Mouse (Mus musculus) neural tube, embryonic 11.5 days (tissue): ENCODE data around the gene Arfgef2. TPM values are rescaled to one million over a fixed set of nuclear protein-coding genes. Genes with fewer than 3 reads are reported as not detected.

Source experiments
- ATAC-seq: fragments of 200-750 bp; cut with Nextera tagmentation; 2 replicates; pipeline ENCODE4 v1.8.0; 2017; ENCODE audit warnings: moderate number of reproducible peaks, mild to moderate bottlenecking, moderate TSS enrichment, moderate library complexity; ENCODE audit not compliant: insufficient read depth, low FRiP score, low TSS enrichment
- DNase-seq: peaks from one replicate; pipeline ENCODE4 v3.0.0-alpha.2; 2015; ENCODE audit warnings: low spot score
- H3K27ac ChIP-seq: fragments of 300-500 bp; sonication (generic); 2 replicates; pipeline ENCODE4 v1.5.1; 2014; ENCODE audit warnings: low read depth, mild to moderate bottlenecking, low read length
- H3K27me3 ChIP-seq: fragments of 300-500 bp; sonication (generic); 2 replicates; pipeline ENCODE4 v1.6.1; 2014; ENCODE audit warnings: mild to moderate bottlenecking, low read length, mixed read lengths; ENCODE audit not compliant: control insufficient read depth, insufficient read depth
- H3K36me3 ChIP-seq: fragments of 300-500 bp; sonication (generic); 2 replicates; pipeline ENCODE4 v1.6.1; 2014; ENCODE audit warnings: mild to moderate bottlenecking, low read length, moderate library complexity, mixed read lengths; ENCODE audit not compliant: control insufficient read depth, insufficient read depth
- H3K4me1 ChIP-seq: fragments of 300-500 bp; sonication (generic); 2 replicates; pipeline ENCODE4 v1.6.1; 2014; ENCODE audit warnings: low read length, mixed read lengths; ENCODE audit not compliant: control insufficient read depth, insufficient read depth
- H3K4me2 ChIP-seq: fragments of 300-500 bp; sonication (generic); 2 replicates; pipeline ENCODE4 v1.6.1; 2014; ENCODE audit warnings: low read depth, mild to moderate bottlenecking, moderate library complexity
- H3K4me3 ChIP-seq: fragments of 300-500 bp; sonication (generic); 2 replicates; pipeline ENCODE4 v1.5.1; 2014; ENCODE audit warnings: low read depth, low read length
- H3K9ac ChIP-seq: fragments of 300-500 bp; sonication (generic); 2 replicates; pipeline ENCODE4 v1.6.1; 2014; ENCODE audit warnings: mild to moderate bottlenecking, low read length
- H3K9me3 ChIP-seq: fragments of 300-500 bp; sonication (generic); 2 replicates; pipeline ENCODE4 v1.6.1; 2016; ENCODE audit warnings: low read length; ENCODE audit not compliant: control insufficient read depth
- WGBS: fragments of 180-500 bp; shearing (Covaris S2); extraction: QIAGEN DNeasy Blood & Tissue Kit; methylation state at CpG from one replicate; pipeline ENCODE4 v1.1.7; 2014; 5-methylcytosine and 5-hydroxymethylcytosine counted together
- polyA plus RNA-seq: library from polyadenylated mRNA; unstranded; fragments of >200 nt; fragmentation: Nextera tagmentation; extraction: Ambion mirVana; gene quantifications from 2 replicates; pipeline ENCODE4 v1.2.1, GENCODE M21; 2014

Arfgef2 gene
- polyA plus RNA-seq, 1 experiment from 2014 or later = 6.2 TPM

DNA sequence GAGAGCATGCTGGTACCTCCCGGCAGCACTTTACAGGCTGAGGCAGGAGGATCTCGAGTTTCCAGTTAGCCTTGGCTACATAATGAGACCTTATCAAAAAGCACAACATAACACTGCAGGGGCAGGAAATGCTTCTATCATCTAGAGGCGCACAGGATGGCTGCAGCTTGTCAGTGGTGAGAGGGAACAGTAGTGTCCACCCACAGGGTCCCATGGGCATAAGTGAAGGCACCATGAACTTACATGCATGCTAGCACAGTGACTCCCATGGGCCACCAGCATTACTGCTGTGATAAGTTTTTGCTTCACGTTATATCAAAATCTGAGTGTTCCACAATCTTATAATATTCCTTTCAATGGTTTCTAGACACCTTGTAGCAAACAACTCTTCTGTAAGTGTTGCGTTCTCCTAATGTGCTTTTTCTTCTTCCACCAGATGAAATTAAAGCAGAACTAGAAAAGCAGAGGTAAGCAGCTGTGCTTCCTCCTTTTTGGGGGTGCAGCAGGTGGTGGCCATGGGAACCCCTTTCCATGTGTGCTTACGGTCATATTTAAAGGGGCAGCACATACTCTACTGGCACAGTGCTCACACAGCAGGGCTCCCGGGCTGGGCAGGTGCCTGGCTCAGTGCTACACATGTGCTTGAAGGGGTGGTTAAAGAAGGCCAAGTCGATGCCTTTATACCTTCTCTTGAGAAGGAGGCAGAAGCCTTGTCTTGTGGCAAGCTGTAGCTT is 21.3 kb downstream of the Arfgef2 start:
- 93% methylated on average over 8 of the region's 8 CpGs for WGBS

GRCm38 (mm10) chr2:166828306-166828705 is 22.9 kb downstream of the Arfgef2 start:
- no peak overlapping the region for H3K9ac ChIP-seq
- no peak overlapping the region for H3K4me3 ChIP-seq
- no peak overlapping the region for H3K4me2 ChIP-seq
- H3K9me3 ChIP-seq = no peaks in the 10 kb centered on the region
- no peaks in the 10 kb centered on the region for H3K36me3 ChIP-seq
- no peaks in the 10 kb centered on the region for H3K4me1 ChIP-seq
- ATAC-seq (no peak), DNase-seq (no peak)
- WGBS = 93% methylated on average over 12 of the region's 12 CpGs
- H3K27me3 ChIP-seq = no peaks in the 10 kb centered on the region
- no peak overlapping the region for H3K27ac ChIP-seq

More for the DNA sequence above, 21.3 kb downstream of the Arfgef2 start:
- Histone ChIP-seq H3K9me3 (no peaks in the 10 kb centered on the region), H3K4me1 (no peaks in the 10 kb centered on the region), H3K9ac (no peak overlapping the region), H3K27ac (no peak overlapping the region), H3K4me3 (no peak overlapping the region), H3K36me3 (no peaks in the 10 kb centered on the region), H3K27me3 (no peaks in the 10 kb centered on the region), H3K4me2 (no peak overlapping the region)
- DNase-seq (no peak), ATAC-seq (no peak)

- Histone ChIP-seq H3K4me2 (no peak overlapping the region), H3K4me3 (no peak overlapping the region), H3K27me3 (no peaks in the 10 kb centered on the region), H3K36me3 (no peaks in the 10 kb centered on the region), H3K9ac (no peak overlapping the region), H3K9me3 (no peaks in the 10 kb centered on the region), H3K4me1 (no peaks in the 10 kb centered on the region), H3K27ac (no peak overlapping the region)
- DNase-seq = no peak
- 86% methylated on average over 5 of the region's 5 CpGs for WGBS
- ATAC-seq = no peak
These were observed 25.0 kb downstream of the Arfgef2 start for GRCm38 (mm10) chr2:166830350-166830749.

DNA sequence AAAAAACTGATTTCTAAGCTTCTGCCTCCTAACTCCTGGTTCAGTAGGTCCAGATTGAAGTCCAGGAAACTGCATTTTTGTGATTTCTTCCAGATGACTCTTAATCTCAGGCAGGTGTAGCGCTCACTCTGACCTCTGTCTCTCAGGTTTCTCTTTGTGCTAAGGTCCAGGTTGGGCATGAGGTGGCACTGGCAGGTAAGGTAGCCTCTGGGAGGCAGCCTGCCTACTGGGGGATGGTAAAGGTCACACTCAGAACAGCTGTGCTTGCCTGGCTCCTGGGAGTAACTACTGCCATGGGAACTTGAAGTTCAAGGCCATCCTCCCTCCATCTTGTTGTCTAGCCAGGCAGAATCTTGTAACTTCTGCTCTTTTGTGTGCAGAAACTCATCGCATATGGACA is 28.7 kb downstream of the Arfgef2 start:
- Histone ChIP-seq H3K27ac (no peak overlapping the region), H3K36me3 (no peaks in the 10 kb centered on the region), H3K4me3 (no peak overlapping the region), H3K4me2 (no peak overlapping the region), H3K9ac (no peak overlapping the region), H3K4me1 (no peaks in the 10 kb centered on the region), H3K27me3 (no peaks in the 10 kb centered on the region), H3K9me3 (no peaks in the 10 kb centered on the region)
- ATAC-seq = no peak
- no peak for DNase-seq
- WGBS = 94% methylated on average over 2 of the region's 2 CpGs

GRCm38 (mm10) chr2:166834796-166835195 is 29.4 kb downstream of the Arfgef2 start:
- H3K27ac ChIP-seq = no peak overlapping the region
- WGBS = 94% methylated on average over 4 of the region's 4 CpGs
- H3K9me3 ChIP-seq = no peaks in the 10 kb centered on the region
- no peaks in the 10 kb centered on the region for H3K27me3 ChIP-seq
- H3K4me2 ChIP-seq = no peak overlapping the region
- H3K4me1 ChIP-seq = no peaks in the 10 kb centered on the region
- DNase-seq (no peak), ATAC-seq (no peak)
- no peak overlapping the region for H3K4me3 ChIP-seq
- H3K9ac ChIP-seq = no peak overlapping the region
- H3K36me3 ChIP-seq = no peaks in the 10 kb centered on the region

GRCm38 (mm10) chr2:166835581-166835980 is 30.2 kb downstream of the Arfgef2 start:
- Histone ChIP-seq H3K4me3 (no peak overlapping the region), H3K27ac (no peak overlapping the region), H3K4me1 (no peaks in the 10 kb centered on the region), H3K9ac (no peak overlapping the region), H3K9me3 (no peaks in the 10 kb centered on the region), H3K27me3 (no peaks in the 10 kb centered on the region), H3K36me3 (no peaks in the 10 kb centered on the region), H3K4me2 (no peak overlapping the region)
- no peak for ATAC-seq
- 83% methylated on average over 5 of the region's 5 CpGs for WGBS
- DNase-seq = no peak

GRCm38 (mm10) chr2:166841813-166842212 is 36.4 kb downstream of the Arfgef2 start:
- no peak overlapping the region for H3K9ac ChIP-seq
- no peaks in the 10 kb centered on the region for H3K9me3 ChIP-seq
- 88% methylated on average over 4 of the region's 4 CpGs for WGBS
- no peak overlapping the region for H3K4me3 ChIP-seq
- no peak for ATAC-seq
- no peak overlapping the region for H3K4me2 ChIP-seq
- no peak for DNase-seq
- H3K36me3 ChIP-seq = no peaks in the 10 kb centered on the region
- no peaks in the 10 kb centered on the region for H3K4me1 ChIP-seq
- no peaks in the 10 kb centered on the region for H3K27me3 ChIP-seq
- H3K27ac ChIP-seq = no peak overlapping the region

GRCm38 (mm10) chr2:166850691-166851090 is 45.3 kb downstream of the Arfgef2 start:
- WGBS = 88% methylated on average over 11 of the region's 11 CpGs
- Histone ChIP-seq H3K27ac (no peak overlapping the region), H3K9me3 (no peaks in the 10 kb centered on the region; the same call in 1 of the 2 replicates), H3K27me3 (no peaks in the 10 kb centered on the region), H3K4me1 (no peaks in the 10 kb centered on the region), H3K4me3 (no peak overlapping the region), H3K9ac (no peak overlapping the region), H3K4me2 (no peak overlapping the region), H3K36me3 (peaks cover 7% of the 10 kb centered on the region)
- no peak for DNase-seq
- no peak for ATAC-seq

DNA sequence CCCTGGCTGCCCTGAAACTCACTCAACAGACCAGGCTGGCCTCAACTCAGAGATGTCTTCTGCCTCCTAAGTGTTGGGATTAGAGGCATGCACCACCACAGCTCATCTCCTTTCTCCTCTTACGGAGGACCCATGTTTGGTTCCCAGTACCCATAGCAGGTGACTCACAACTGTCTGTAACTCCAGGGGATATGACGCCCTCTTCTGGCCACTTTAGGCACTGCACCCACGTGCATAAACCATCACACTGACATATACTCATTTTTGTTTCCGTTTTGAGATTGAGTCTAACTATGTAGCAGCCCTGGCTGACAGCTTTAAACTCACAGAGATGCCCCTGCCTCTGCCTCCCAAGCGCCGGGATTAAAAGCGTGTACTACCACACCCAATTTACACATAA is 46.9 kb downstream of the Arfgef2 start:
- WGBS = 87% methylated on average over 7 of the region's 7 CpGs
- H3K36me3 ChIP-seq = peaks cover 9% of the 10 kb centered on the region

More for the DNA sequence above, 46.9 kb downstream of the Arfgef2 start:
- Histone ChIP-seq H3K4me1 (no peaks in the 10 kb centered on the region), H3K4me2 (no peak overlapping the region), H3K9ac (no peak overlapping the region), H3K9me3 (no peaks in the 10 kb centered on the region; the same call in 1 of the 2 replicates), H3K27ac (no peak overlapping the region), H3K27me3 (no peaks in the 10 kb centered on the region), H3K4me3 (no peak overlapping the region)
- DNase-seq (no peak), ATAC-seq (no peak)
